Mouse (Mus musculus): Measurements from ENCODE around the gene Tenm4. TPM values are rescaled to one million over a fixed set of nuclear protein-coding genes. Genes with fewer than 3 reads are reported as not detected.

Tenm4 gene
- polyA plus RNA-seq, 1 experiment from 2014 or later = 0.68 TPM

GRCm38 (mm10) chr7:96655096-96655716 lies 484.2 kb downstream of the Tenm4 start:
- no peak for ATAC-seq
- no peaks in the 10 kb centered on the region for H3K4me1 ChIP-seq (ENCODE audit: insufficient read depth)
- no peak overlapping the region for H3K9ac ChIP-seq (replicated peaks)
- H3K27me3 ChIP-seq (ENCODE audit: insufficient read depth, low read length) = 0 out of 2 replicates have a peak, but pooled peaks cover 3% of the 10 kb centered on the region
- H3K4me3 ChIP-seq (ENCODE audit: low read depth, low read length) = no peak overlapping the region
- TF ChIP-seq CTCF (IDR thresholded peaks at IDR 0.05; ENCODE audit: low read depth) = no peak
- no peak for TF ChIP-seq EP300 (IDR thresholded peaks at IDR 0.05; ENCODE audit: low read depth)
- H3K9me3 ChIP-seq (ENCODE audit: low read length) = no peaks in the 10 kb centered on the region
- H3K4me2 ChIP-seq (ENCODE audit: low read depth, low read length) = no peak overlapping the region
- no peak overlapping the region for H3K27ac ChIP-seq (ENCODE audit: low read depth)
- WGBS (ENCODE audit: insufficient replicate concordance) = 55% methylated on average over 3 of the region's 3 CpGs
- no peaks in the 10 kb centered on the region for H3K36me3 ChIP-seq (replicated peaks; ENCODE audit: insufficient read depth, low read length)
- DNase-seq = no peak

GRCm38 (mm10) chr7:96657101-96657830 lies 486.2 kb downstream of the Tenm4 start:
- Histone ChIP-seq H3K4me2 (ENCODE audit: low read depth, low read length) (no peak overlapping the region), H3K27me3 (ENCODE audit: insufficient read depth, low read length) (no peaks in the 10 kb centered on the region), H3K4me1 (ENCODE audit: insufficient read depth) (no peaks in the 10 kb centered on the region), H3K4me3 (ENCODE audit: low read depth, low read length) (no peak overlapping the region), H3K9ac (replicated peaks) (no peak overlapping the region), H3K9me3 (ENCODE audit: low read length) (no peaks in the 10 kb centered on the region), H3K27ac (ENCODE audit: low read depth) (no peak overlapping the region), H3K36me3 (replicated peaks; ENCODE audit: insufficient read depth, low read length) (no peaks in the 10 kb centered on the region)
- no peak for ATAC-seq
- TF ChIP-seq CTCF (IDR thresholded peaks at IDR 0.05; ENCODE audit: low read depth) = no peak
- TF ChIP-seq EP300 (IDR thresholded peaks at IDR 0.05; ENCODE audit: low read depth) = no peak
- DNase-seq = no peak
- 17% methylated on average over 13 of the region's 13 CpGs for WGBS (ENCODE audit: insufficient replicate concordance)

GRCm38 (mm10) chr7:96657857-96658580 lies 487.0 kb downstream of the Tenm4 start:
- Histone ChIP-seq H3K4me1 (ENCODE audit: insufficient read depth) (no peaks in the 10 kb centered on the region), H3K4me3 (ENCODE audit: low read depth, low read length) (no peak overlapping the region), H3K9me3 (ENCODE audit: low read length) (no peaks in the 10 kb centered on the region), H3K27ac (ENCODE audit: low read depth) (no peak overlapping the region), H3K4me2 (ENCODE audit: low read depth, low read length) (no peak overlapping the region), H3K9ac (replicated peaks) (no peak overlapping the region), H3K27me3 (ENCODE audit: insufficient read depth, low read length) (no peaks in the 10 kb centered on the region), H3K36me3 (replicated peaks; ENCODE audit: insufficient read depth, low read length) (no peaks in the 10 kb centered on the region)
- DNase-seq (no peak), ATAC-seq (no peak)
- WGBS (ENCODE audit: insufficient replicate concordance) = 71% methylated on average over 11 of the region's 11 CpGs
- TF ChIP-seq EP300 (IDR thresholded peaks at IDR 0.05; ENCODE audit: low read depth) = no peak
- no peak for TF ChIP-seq CTCF (IDR thresholded peaks at IDR 0.05; ENCODE audit: low read depth)

GRCm38 (mm10) chr7:96660907-96661306 lies 489.9 kb downstream of the Tenm4 start:
- H3K4me1 ChIP-seq (ENCODE audit: insufficient read depth) = no peaks in the 10 kb centered on the region
- no peaks in the 10 kb centered on the region for H3K9me3 ChIP-seq (ENCODE audit: low read length)
- H3K4me3 ChIP-seq (ENCODE audit: low read depth, low read length) = no peak overlapping the region
- 68% methylated on average over 3 of the region's 3 CpGs for WGBS (ENCODE audit: insufficient replicate concordance)
- no peak for TF ChIP-seq CTCF (IDR thresholded peaks at IDR 0.05; ENCODE audit: low read depth)
- no peak for TF ChIP-seq EP300 (IDR thresholded peaks at IDR 0.05; ENCODE audit: low read depth)
- no peak overlapping the region for H3K27ac ChIP-seq (ENCODE audit: low read depth)
- H3K36me3 ChIP-seq (replicated peaks; ENCODE audit: insufficient read depth, low read length) = no peaks in the 10 kb centered on the region
- ATAC-seq (no peak), DNase-seq (no peak)
- H3K4me2 ChIP-seq (ENCODE audit: low read depth, low read length) = no peak overlapping the region
- no peaks in the 10 kb centered on the region for H3K27me3 ChIP-seq (ENCODE audit: insufficient read depth, low read length)
- H3K9ac ChIP-seq (replicated peaks) = no peak overlapping the region

GRCm38 (mm10) chr7:96661352-96662169 lies 490.5 kb downstream of the Tenm4 start:
- no peak overlapping the region for H3K4me3 ChIP-seq (ENCODE audit: low read depth, low read length)
- H3K9ac ChIP-seq (replicated peaks) = no peak overlapping the region
- no peaks in the 10 kb centered on the region for H3K9me3 ChIP-seq (ENCODE audit: low read length)
- ATAC-seq (no peak), DNase-seq (no peak)
- no peaks in the 10 kb centered on the region for H3K36me3 ChIP-seq (replicated peaks; ENCODE audit: insufficient read depth, low read length)
- H3K27me3 ChIP-seq (ENCODE audit: insufficient read depth, low read length) = no peaks in the 10 kb centered on the region
- 62% methylated on average over 12 of the region's 12 CpGs for WGBS (ENCODE audit: insufficient replicate concordance)
- no peak overlapping the region for H3K27ac ChIP-seq (ENCODE audit: low read depth)
- H3K4me1 ChIP-seq (ENCODE audit: insufficient read depth) = no peaks in the 10 kb centered on the region
- H3K4me2 ChIP-seq (ENCODE audit: low read depth, low read length) = no peak overlapping the region
- TF ChIP-seq CTCF (IDR thresholded peaks at IDR 0.05; ENCODE audit: low read depth) = no peak
- no peak for TF ChIP-seq EP300 (IDR thresholded peaks at IDR 0.05; ENCODE audit: low read depth)

Data from liver, postnatal 0 days (tissue).